Mouse (Mus musculus) embryonic stem cell, embryonic (primary cell): ENCODE measurements around the gene Lrmp.

ENCODE experiments used
- CTCF ChIA-PET, 4 experiments: fragments of 300-600 bp in 2 of 4; fragments of 350-600 bp in 2 of 4; sonication (Branson Sonifier 250); formaldehyde crosslinking; loops; one replicate each; lab custom pipeline; 2022; ENCODE audit warnings: inconsistent platforms in 2 of 4; lab: Charles Lee
- POLR2A ChIA-PET, 4 experiments: fragments of 300-600 bp in 2 of 4; fragments of 350-600 bp in 2 of 4; sonication (Branson Sonifier 250); formaldehyde crosslinking; loops; one replicate each; lab custom pipeline; 2022; ENCODE audit warnings: antibody characterized with exemption in 4 of 4, inconsistent platforms in 1 of 4; lab: Charles Lee

Gene Lrmp

GRCm38 (mm10) chr6:145115476-145116097 is at the start of gene Lrmp:
Gene Lrmp, plus strand, starts transcription at chr6:145115653.
- CTCF ChIA-PET, result interaction anchor here in 3 of 4 experiments (0.6 to 1.2 kb wide), 3 partner anchors 19 to 45 kb away, joined by 3 to 4 read pairs (median 3); no protein-coding TSS in a partner anchor
- POLR2A ChIA-PET, result interaction anchor here in 3 of 4 experiments (0.5 to 4.9 kb wide), 18 partner anchors 9 to 1511 kb away, joined by 3 to 43 read pairs (median 4); partner anchors contain the start of genes Casc1 (in 1 of the 3) and Etfrf1 (in 1 of the 3)

GRCm38 (mm10) chr6:145066416-145066815 is 49.0 kb upstream of the Lrmp start:
- ChIA-PET POLR2A (interaction anchor here (0.5 to 62.8 kb wide), 30 partner anchors 7 to 274 kb away, joined by 3 to 3414 read pairs (median 6); partner anchors contain the start of genes Bcat1 (in 4 of the 4), Casc1 (in 4 of the 4), Etfrf1 (in 4 of the 4) and Lrmp (in 2 of the 4)), CTCF (no interaction called here)

- POLR2A ChIA-PET, result interaction anchor here (0.9 to 62.8 kb wide), 12 partner anchors 5 to 120 kb away, joined by 3 to 3414 read pairs (median 52); partner anchors contain the start of gene Bcat1 (in 4 of the 4)
- CTCF ChIA-PET, result no interaction called here
Observed at GRCm38 (mm10) chr6:145067679-145068078, 47.8 kb upstream of the Lrmp start.

- POLR2A ChIA-PET, result interaction anchor here (0.5 to 62.8 kb wide), 17 partner anchors 8 to 179 kb away, joined by 3 to 3414 read pairs (median 4); partner anchors contain the start of gene Bcat1 (in 1 of the 4)
Observed at GRCm38 (mm10) chr6:145069397-145069796, 46.1 kb upstream of the Lrmp start.

GRCm38 (mm10) chr6:145069921-145070320 is 45.5 kb upstream of the Lrmp start:
- CTCF ChIA-PET, result interaction anchor here in 1 of 4 experiments (0.7 to 1.2 kb wide), 2 partner anchors 173 to 280 kb away, joined by 3 to 5 read pairs; no protein-coding TSS in a partner anchor
- POLR2A ChIA-PET, result interaction anchor here (0.6 to 62.8 kb wide), 37 partner anchors 6 to 1918 kb away, joined by 3 to 3414 read pairs (median 4); partner anchors contain the start of genes Bcat1 (in 1 of the 4), Casc1 (in 1 of the 4) and Etfrf1 (in 1 of the 4)

More at GRCm38 (mm10) chr6:145069397-145069796, 46.1 kb upstream of the Lrmp start:
- CTCF ChIA-PET, result interaction anchor here in 1 of 4 experiments (0.7 to 1.2 kb wide), 2 partner anchors 174 to 279 kb away, joined by 3 to 5 read pairs; no protein-coding TSS in a partner anchor

GRCm38 (mm10) chr6:145074461-145074860 is 41.0 kb upstream of the Lrmp start:
- ChIA-PET CTCF (interaction anchor here in 1 of 4 experiments (1.1 kb wide), 1 partner anchor 90 kb away, joined by 3 read pairs; no protein-coding TSS in a partner anchor), POLR2A (interaction anchor here (0.7 to 62.8 kb wide), 45 partner anchors 8 to 1568 kb away, joined by 3 to 3414 read pairs (median 9); partner anchors contain the start of genes Casc1 (in 3 of the 4), Etfrf1 (in 3 of the 4), Bcat1 (in 1 of the 4) and Med21 (in 1 of the 4))

- CTCF ChIA-PET, result interaction anchor here in 1 of 4 experiments (0.9 to 1.3 kb wide), 3 partner anchors 13 to 112 kb away, joined by 3 to 4 read pairs (median 3); no protein-coding TSS in a partner anchor
- POLR2A ChIA-PET, result interaction anchor here (0.6 to 62.8 kb wide), 63 partner anchors 8 to 1567 kb away, joined by 3 to 3414 read pairs (median 5); partner anchors contain the start of genes Casc1 (in 3 of the 4), Etfrf1 (in 3 of the 4), Bcat1 (in 1 of the 4) and Lrmp (in 1 of the 4)
Observed at GRCm38 (mm10) chr6:145075088-145075547, 40.3 kb upstream of the Lrmp start.

- ChIA-PET POLR2A (interaction anchor here (0.6 to 62.8 kb wide), 68 partner anchors 8 to 1567 kb away, joined by 3 to 3414 read pairs (median 5); partner anchors contain the start of genes Casc1 (in 3 of the 4), Etfrf1 (in 3 of the 4), Bcat1 (in 1 of the 4) and Lrmp (in 1 of the 4)), CTCF (interaction anchor here in 2 of 4 experiments (0.9 to 1.3 kb wide), 4 partner anchors 13 to 111 kb away, joined by 3 to 4 read pairs (median 3); no protein-coding TSS in a partner anchor)
Observed at GRCm38 (mm10) chr6:145075548-145076224, 39.8 kb upstream of the Lrmp start, which contains the start of gene Bcat1. Gene Bcat1, minus strand, starts transcription at chr6:145076184.

GRCm38 (mm10) chr6:145076286-145076685 is 39.2 kb upstream of the Lrmp start:
- ChIA-PET CTCF (interaction anchor here in 1 of 4 experiments (1.0 kb wide), 1 partner anchor 19 kb away, joined by 3 read pairs; no protein-coding TSS in a partner anchor), POLR2A (interaction anchor here (0.6 to 62.8 kb wide), 50 partner anchors 7 to 1566 kb away, joined by 3 to 3414 read pairs (median 10); partner anchors contain the start of genes Casc1 (in 3 of the 4), Etfrf1 (in 3 of the 4), Bcat1 (in 1 of the 4) and Med21 (in 1 of the 4))

- CTCF ChIA-PET, result no interaction called here
- POLR2A ChIA-PET, result interaction anchor here (0.6 to 62.8 kb wide), 47 partner anchors 4 to 652 kb away, joined by 3 to 3414 read pairs (median 5); partner anchors contain the start of genes Bcat1 (in 1 of the 4), Casc1 (in 1 of the 4) and Etfrf1 (in 1 of the 4)
Observed at GRCm38 (mm10) chr6:145079087-145079759, 36.2 kb upstream of the Lrmp start.

- CTCF ChIA-PET, result no interaction called here
- POLR2A ChIA-PET, result interaction anchor here (0.5 to 62.8 kb wide), 33 partner anchors 2 to 1919 kb away, joined by 3 to 3414 read pairs (median 4); partner anchors contain the start of genes Bcat1 (in 1 of the 4), Casc1 (in 1 of the 4) and Etfrf1 (in 1 of the 4)
Observed at GRCm38 (mm10) chr6:145081721-145082120, 33.7 kb upstream of the Lrmp start.

- ChIA-PET CTCF (interaction anchor here in 3 of 4 experiments (0.6 to 0.9 kb wide), 5 partner anchors 8 to 93 kb away, joined by 3 to 7 read pairs (median 3); no protein-coding TSS in a partner anchor), POLR2A (interaction anchor here (0.5 to 62.8 kb wide), 43 partner anchors 1 to 1942 kb away, joined by 3 to 3414 read pairs (median 4); partner anchors contain the start of genes Bcat1 (in 3 of the 4), Casc1 (in 1 of the 4) and Etfrf1 (in 1 of the 4))
Observed at GRCm38 (mm10) chr6:145084343-145085117, 30.9 kb upstream of the Lrmp start.

- ChIA-PET CTCF (interaction anchor here in 3 of 4 experiments (0.6 to 2.3 kb wide), 13 partner anchors 10 to 668 kb away, joined by 3 to 12 read pairs (median 3); no protein-coding TSS in a partner anchor), POLR2A (interaction anchor here in 3 of 4 experiments (0.6 to 62.8 kb wide), 17 partner anchors 5 to 1825 kb away, joined by 3 to 3414 read pairs (median 3); partner anchors contain the start of gene Bcat1 (in 2 of the 3))
Observed at GRCm38 (mm10) chr6:145088451-145089113, 26.9 kb upstream of the Lrmp start.

- ChIA-PET POLR2A (interaction anchor here in 3 of 4 experiments (0.6 to 62.8 kb wide), 18 partner anchors 6 to 1554 kb away, joined by 3 to 3414 read pairs (median 4); partner anchors contain the start of genes Bcat1 (in 2 of the 3), Casc1 (in 1 of the 3), Etfrf1 (in 1 of the 3) and Lrmp (in 1 of the 3)), CTCF (interaction anchor here in 3 of 4 experiments (0.6 to 2.3 kb wide), 7 partner anchors 9 to 98 kb away, joined by 3 to 12 read pairs (median 3); no protein-coding TSS in a partner anchor)
Observed at GRCm38 (mm10) chr6:145089373-145089772, 26.1 kb upstream of the Lrmp start.
